Mouse (Mus musculus) kidney, embryonic 16.5 days (tissue): Measurements from ENCODE around the gene Enpp6. TPM values are rescaled to one million over a fixed set of nuclear protein-coding genes. Genes with fewer than 3 reads are reported as not detected.

Experiments
- ATAC-seq: fragments of 200-750 bp; cut with Nextera tagmentation; 2 replicates; pipeline ENCODE4 v1.8.0; 2017; ENCODE audit warnings: moderate TSS enrichment; ENCODE audit not compliant: low FRiP score, low TSS enrichment
- H3K27ac ChIP-seq: fragments of 300-500 bp; sonication (generic); 2 replicates; pipeline ENCODE4 v1.5.1; 2014; ENCODE audit warnings: low read length
- H3K27me3 ChIP-seq: fragments of 300-500 bp; sonication (generic); 2 replicates; pipeline ENCODE4 v1.6.1; 2014; ENCODE audit warnings: low read length, control low read depth, mixed read lengths; ENCODE audit not compliant: insufficient read depth
- H3K36me3 ChIP-seq: fragments of 300-500 bp; sonication (generic); 2 replicates; pipeline ENCODE4 v1.6.1; 2014; ENCODE audit warnings: low read length, control low read depth, mixed read lengths; ENCODE audit not compliant: insufficient read depth
- H3K4me1 ChIP-seq: fragments of 300-500 bp; sonication (generic); 2 replicates; pipeline ENCODE4 v1.6.1; 2014; ENCODE audit warnings: low read length, control low read depth, mixed read lengths; ENCODE audit not compliant: insufficient read depth
- H3K4me2 ChIP-seq: fragments of 300-500 bp; sonication (generic); replicated peaks from 2 replicates; pipeline ENCODE4 v1.6.1; 2014; ENCODE audit warnings: low read depth, low read length
- H3K4me3 ChIP-seq: fragments of 300-500 bp; sonication (generic); 2 replicates; pipeline ENCODE4 v1.5.1; 2014; ENCODE audit warnings: mild to moderate bottlenecking, low read length
- H3K9ac ChIP-seq: fragments of 300-500 bp; sonication (generic); replicated peaks from 2 replicates; pipeline ENCODE4 v1.6.1; 2014; ENCODE audit warnings: low read length
- H3K9me3 ChIP-seq: fragments of 300-500 bp; sonication (generic); 2 replicates; pipeline ENCODE4 v1.6.1; 2016; ENCODE audit warnings: low read length, control low read depth
- WGBS: fragments of 180-500 bp; shearing (Covaris S2); extraction: QIAGEN DNeasy Blood & Tissue Kit; methylation state at CpG from one replicate; pipeline ENCODE4 v1.1.7; 2014; 5-methylcytosine and 5-hydroxymethylcytosine counted together
- polyA plus RNA-seq: library from polyadenylated mRNA; unstranded; fragments of >200 nt; fragmentation: Nextera tagmentation; extraction: Ambion mirVana; gene quantifications from 2 replicates; pipeline ENCODE4 v1.2.1, GENCODE M21; 2015

Enpp6 gene
- polyA plus RNA-seq, 1 experiment from 2014 or later, result 2.5 TPM

DNA sequence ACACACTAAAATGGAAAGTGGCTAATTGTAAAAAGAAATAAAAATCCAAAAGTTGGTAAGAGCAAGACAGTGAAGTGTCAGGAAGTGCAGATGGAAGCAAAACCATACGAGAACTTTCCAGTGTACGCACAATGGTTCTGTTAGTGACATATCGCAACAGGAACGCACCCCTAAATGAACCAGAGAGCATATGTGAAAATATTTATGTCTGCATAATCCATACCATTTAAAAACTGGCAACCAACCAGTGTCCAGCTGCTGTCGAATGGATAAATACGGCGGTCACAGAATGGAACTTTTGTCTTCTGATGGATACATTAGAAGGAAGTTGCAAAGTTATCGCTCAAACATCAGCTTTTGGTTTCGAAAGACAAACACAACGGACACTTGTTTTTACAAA lies 61.9 kb downstream of the Enpp6 start:
- no peak overlapping the region for H3K4me2 ChIP-seq
- 81% methylated on average over 10 of the region's 10 CpGs for WGBS
- H3K27me3 ChIP-seq, result no peaks in the 10 kb centered on the region
- no peak overlapping the region for H3K4me3 ChIP-seq
- H3K9ac ChIP-seq, result no peak overlapping the region
- no peaks in the 10 kb centered on the region for H3K4me1 ChIP-seq
- no peak overlapping the region for H3K27ac ChIP-seq
- ATAC-seq, result no peak
- peaks cover under 1% of the 10 kb centered on the region; the same call in 1 of the 2 replicates for H3K9me3 ChIP-seq
- H3K36me3 ChIP-seq, result no peaks in the 10 kb centered on the region

DNA sequence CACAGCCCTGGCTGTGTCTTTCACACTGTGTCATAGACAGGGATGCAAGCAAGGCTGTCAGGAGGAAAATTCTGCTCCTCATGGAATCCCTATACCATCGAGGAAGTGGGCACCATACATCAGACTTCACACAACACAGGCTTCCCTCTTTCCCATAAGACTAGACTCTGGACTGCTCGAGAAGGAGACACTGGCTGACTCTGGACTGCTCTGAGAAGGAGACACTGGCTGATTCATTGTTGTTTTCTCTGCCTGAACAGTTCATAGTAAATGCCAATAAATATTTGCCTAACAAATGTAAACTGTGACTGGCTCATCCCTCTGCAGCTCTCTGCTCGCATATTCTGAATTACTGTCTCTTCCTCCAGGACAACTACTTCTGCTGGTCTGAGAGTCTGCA lies 66.0 kb downstream of the Enpp6 start:
- H3K4me3 ChIP-seq, result no peak overlapping the region
- no peak overlapping the region for H3K27ac ChIP-seq
- no peak for ATAC-seq
- no peaks in the 10 kb centered on the region for H3K4me1 ChIP-seq
- 58% methylated on average over 3 of the region's 3 CpGs for WGBS
- no peaks in the 10 kb centered on the region for H3K9me3 ChIP-seq
- H3K36me3 ChIP-seq, result no peaks in the 10 kb centered on the region
- no peak overlapping the region for H3K4me2 ChIP-seq
- H3K27me3 ChIP-seq, result no peaks in the 10 kb centered on the region
- H3K9ac ChIP-seq, result no peak overlapping the region

DNA sequence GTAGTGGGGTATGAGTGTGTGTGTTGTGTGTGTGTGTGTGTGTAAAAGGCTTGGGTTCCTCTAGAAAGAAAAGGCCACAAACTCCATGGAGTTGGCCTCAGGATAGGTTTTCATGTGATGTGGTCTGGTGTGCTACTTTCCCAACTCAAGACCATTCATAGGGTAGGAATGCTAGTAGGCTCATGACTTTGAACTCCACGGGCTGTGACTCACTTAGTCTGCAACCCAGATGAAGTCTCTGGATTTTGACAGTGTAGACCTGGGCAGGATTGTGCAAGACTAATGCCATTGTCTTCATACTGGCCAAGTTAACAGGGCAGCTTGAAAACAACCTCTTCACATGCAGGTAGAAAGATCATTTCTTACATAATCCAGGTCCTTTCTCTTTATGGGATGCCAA lies 69.4 kb downstream of the Enpp6 start:
- H3K4me1 ChIP-seq, result no peaks in the 10 kb centered on the region
- WGBS, result 85% methylated on average over 1 of the region's 1 CpGs
- no peaks in the 10 kb centered on the region for H3K27me3 ChIP-seq
- H3K9ac ChIP-seq, result no peak overlapping the region
- H3K4me2 ChIP-seq, result no peak overlapping the region
- H3K36me3 ChIP-seq, result no peaks in the 10 kb centered on the region
- no peaks in the 10 kb centered on the region for H3K9me3 ChIP-seq
- no peak overlapping the region for H3K27ac ChIP-seq
- no peak overlapping the region for H3K4me3 ChIP-seq
- no peak for ATAC-seq

DNA sequence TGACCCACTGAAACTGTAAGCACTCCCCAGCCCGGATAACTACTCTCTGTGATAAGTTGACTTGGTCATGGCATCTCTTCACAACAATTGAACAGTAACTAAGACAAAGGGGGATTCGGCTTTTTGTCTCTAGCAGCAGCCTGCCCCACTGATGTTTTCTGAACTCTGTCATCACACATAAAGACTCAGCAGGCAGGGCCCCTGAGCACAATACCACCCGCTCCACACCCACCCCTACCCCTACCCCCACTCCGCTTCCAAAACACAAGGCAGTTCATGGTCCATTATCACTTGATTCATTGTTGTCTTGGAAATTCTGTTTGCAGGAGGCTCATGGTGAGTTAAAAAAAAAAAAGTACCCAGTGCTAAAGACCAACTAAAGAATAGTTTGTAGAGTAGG lies 71.8 kb downstream of the Enpp6 start:
- no peaks in the 10 kb centered on the region for H3K27me3 ChIP-seq
- H3K9ac ChIP-seq, result no peak overlapping the region
- H3K4me1 ChIP-seq, result no peaks in the 10 kb centered on the region
- ATAC-seq, result no peak
- H3K9me3 ChIP-seq, result no peaks in the 10 kb centered on the region
- no peak overlapping the region for H3K4me3 ChIP-seq
- H3K27ac ChIP-seq, result no peak overlapping the region
- no peaks in the 10 kb centered on the region for H3K36me3 ChIP-seq
- H3K4me2 ChIP-seq, result no peak overlapping the region
- 82% methylated on average over 4 of the region's 4 CpGs for WGBS

DNA sequence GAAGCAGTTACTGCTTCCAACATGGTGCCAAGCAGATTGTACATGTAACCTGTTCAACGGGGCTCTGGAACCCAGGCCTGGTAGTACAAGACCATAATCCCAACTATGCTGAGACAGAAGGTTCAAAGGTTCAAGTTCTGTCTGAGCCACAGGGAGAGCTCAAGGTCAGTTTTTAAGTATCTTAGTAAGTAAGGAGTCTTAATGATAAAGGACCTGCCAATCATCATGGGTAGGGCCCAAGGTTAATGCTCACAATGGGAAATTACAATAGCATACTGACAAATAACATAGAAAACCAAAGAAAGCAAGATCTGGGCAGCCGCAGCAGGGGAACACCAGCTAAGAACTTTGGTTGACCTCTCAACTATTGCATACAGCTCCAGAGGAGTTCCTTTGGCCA lies 72.3 kb downstream of the Enpp6 start:
- no peaks in the 10 kb centered on the region for H3K27me3 ChIP-seq
- ATAC-seq, result no peak
- H3K9me3 ChIP-seq, result no peaks in the 10 kb centered on the region
- no peak overlapping the region for H3K27ac ChIP-seq
- WGBS, result 87% methylated on average over 2 of the region's 2 CpGs
- H3K9ac ChIP-seq, result no peak overlapping the region
- H3K36me3 ChIP-seq, result no peaks in the 10 kb centered on the region
- H3K4me2 ChIP-seq, result no peak overlapping the region
- H3K4me3 ChIP-seq, result no peak overlapping the region
- H3K4me1 ChIP-seq, result no peaks in the 10 kb centered on the region

DNA sequence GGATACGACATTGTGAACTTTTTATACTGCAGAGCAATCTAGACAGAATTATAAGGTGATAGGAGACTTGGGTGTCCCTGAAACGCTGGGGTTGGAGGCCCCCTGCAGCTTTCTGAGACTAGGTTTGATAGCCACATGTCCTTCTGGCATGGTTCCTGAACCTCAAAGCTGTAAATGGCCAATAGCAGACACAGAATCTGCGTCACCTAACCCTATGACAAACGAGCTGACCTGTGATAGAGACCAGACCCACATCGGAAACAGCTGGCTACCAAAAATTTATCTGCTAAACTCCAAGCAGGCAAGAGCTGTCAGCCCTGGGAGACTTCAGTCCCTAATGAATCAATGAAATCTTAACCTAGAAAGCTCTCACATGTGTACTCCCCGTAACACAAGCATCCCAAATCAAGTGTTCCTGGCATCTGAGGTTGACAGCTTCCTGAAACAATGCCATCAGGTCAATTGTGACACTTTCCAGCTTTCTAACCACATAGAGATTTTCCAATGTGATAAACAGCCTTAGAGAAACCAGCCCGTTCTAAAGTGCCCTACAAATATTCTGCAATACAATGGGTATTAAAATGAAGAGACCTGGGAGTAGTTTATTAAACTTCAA lies 74.5 kb downstream of the Enpp6 start:
- no peaks in the 10 kb centered on the region for H3K36me3 ChIP-seq
- H3K4me3 ChIP-seq, result no peak overlapping the region
- no peak overlapping the region for H3K4me2 ChIP-seq
- H3K27me3 ChIP-seq, result no peaks in the 10 kb centered on the region
- 42% methylated on average over 7 of the region's 7 CpGs for WGBS
- H3K9ac ChIP-seq, result no peak overlapping the region
- no peak overlapping the region for H3K27ac ChIP-seq
- no peak for ATAC-seq
- H3K9me3 ChIP-seq, result no peaks in the 10 kb centered on the region
- H3K4me1 ChIP-seq, result no peaks in the 10 kb centered on the region

DNA sequence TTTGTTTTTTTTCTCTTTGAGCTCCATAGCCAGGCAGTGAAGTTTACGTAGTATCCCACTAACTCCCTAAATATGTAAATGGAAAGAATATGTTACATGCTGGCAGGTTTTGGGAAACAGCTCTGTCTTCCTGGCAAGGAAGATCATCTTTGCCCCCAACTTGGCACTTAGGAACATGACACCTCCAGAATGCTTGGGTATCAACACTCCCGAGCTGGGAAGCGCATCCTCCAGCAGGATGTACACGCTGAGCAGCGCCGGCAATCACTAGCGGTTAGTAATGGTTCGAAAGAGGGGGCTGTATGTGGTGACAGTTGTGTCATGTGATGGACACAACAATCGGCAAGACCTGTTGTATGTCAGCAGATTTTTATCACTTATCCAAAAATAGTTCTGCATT lies 80.4 kb downstream of the Enpp6 start:
- 84% methylated on average over 9 of the region's 9 CpGs for WGBS
- H3K27me3 ChIP-seq, result no peaks in the 10 kb centered on the region
- H3K4me2 ChIP-seq, result no peak overlapping the region
- no peak overlapping the region for H3K4me3 ChIP-seq
- no peaks in the 10 kb centered on the region for H3K36me3 ChIP-seq
- ATAC-seq, result no peak
- H3K9ac ChIP-seq, result no peak overlapping the region
- H3K27ac ChIP-seq, result no peak overlapping the region
- no peaks in the 10 kb centered on the region for H3K4me1 ChIP-seq
- H3K9me3 ChIP-seq, result no peaks in the 10 kb centered on the region

DNA sequence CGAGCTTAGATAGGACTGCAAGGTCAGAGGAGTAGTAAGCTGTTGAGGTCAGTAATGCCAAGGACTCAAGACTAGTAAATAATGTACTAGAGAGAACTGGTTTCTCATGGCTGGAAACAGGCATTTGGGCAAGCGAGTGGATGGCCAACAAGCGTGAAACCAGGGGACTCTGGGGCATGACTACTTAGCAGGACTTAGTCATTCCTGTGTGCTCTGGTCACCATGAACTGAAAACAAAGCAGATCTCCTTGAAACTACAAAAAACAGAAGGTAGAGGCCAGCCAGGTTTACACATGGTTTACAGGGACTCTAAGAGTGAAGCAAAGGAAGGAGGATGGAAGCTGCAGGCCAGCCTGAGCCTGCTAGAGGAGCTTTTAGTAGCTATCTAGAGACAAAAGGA lies 82.9 kb downstream of the Enpp6 start:
- Histone ChIP-seq H3K4me3 (no peak overlapping the region), H3K27ac (no peak overlapping the region), H3K9me3 (peaks cover 4% of the 10 kb centered on the region; the same call in 1 of the 2 replicates), H3K9ac (no peak overlapping the region), H3K4me1 (no peaks in the 10 kb centered on the region), H3K27me3 (no peaks in the 10 kb centered on the region), H3K36me3 (0 out of 2 replicates have a peak, but pooled peaks cover 2% of the 10 kb centered on the region), H3K4me2 (no peak overlapping the region)
- 54% methylated on average over 3 of the region's 3 CpGs for WGBS
- no peak for ATAC-seq

DNA sequence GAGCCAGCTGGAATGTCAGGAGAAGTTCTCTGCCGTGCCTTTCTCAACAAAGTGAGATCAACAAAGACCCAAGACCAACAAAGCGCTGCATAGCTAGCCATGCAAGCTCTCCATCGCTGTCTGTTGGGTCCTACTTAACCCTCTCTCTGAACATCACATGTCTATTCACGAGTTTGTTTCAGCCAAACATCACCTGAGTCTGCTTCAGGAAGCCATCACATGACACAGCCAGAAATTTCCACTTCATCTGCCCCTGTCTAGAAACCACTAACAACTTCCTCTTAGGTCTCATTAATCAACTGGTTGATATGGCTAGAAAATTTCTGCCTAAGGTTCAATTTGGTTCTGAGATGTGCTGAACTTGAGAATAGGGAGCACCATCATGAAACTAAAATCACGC lies 85.3 kb downstream of the Enpp6 start:
- H3K27me3 ChIP-seq, result no peaks in the 10 kb centered on the region
- no peak overlapping the region for H3K4me3 ChIP-seq
- H3K9ac ChIP-seq, result no peak overlapping the region
- H3K4me1 ChIP-seq, result no peaks in the 10 kb centered on the region
- H3K27ac ChIP-seq, result no peak overlapping the region
- H3K9me3 ChIP-seq, result peaks cover 4% of the 10 kb centered on the region; the same call in 1 of the 2 replicates
- H3K36me3 ChIP-seq, result 0 out of 2 replicates have a peak, but pooled peaks cover 2% of the 10 kb centered on the region
- no peak overlapping the region for H3K4me2 ChIP-seq
- 80% methylated on average over 5 of the region's 5 CpGs for WGBS
- ATAC-seq, result no peak

DNA sequence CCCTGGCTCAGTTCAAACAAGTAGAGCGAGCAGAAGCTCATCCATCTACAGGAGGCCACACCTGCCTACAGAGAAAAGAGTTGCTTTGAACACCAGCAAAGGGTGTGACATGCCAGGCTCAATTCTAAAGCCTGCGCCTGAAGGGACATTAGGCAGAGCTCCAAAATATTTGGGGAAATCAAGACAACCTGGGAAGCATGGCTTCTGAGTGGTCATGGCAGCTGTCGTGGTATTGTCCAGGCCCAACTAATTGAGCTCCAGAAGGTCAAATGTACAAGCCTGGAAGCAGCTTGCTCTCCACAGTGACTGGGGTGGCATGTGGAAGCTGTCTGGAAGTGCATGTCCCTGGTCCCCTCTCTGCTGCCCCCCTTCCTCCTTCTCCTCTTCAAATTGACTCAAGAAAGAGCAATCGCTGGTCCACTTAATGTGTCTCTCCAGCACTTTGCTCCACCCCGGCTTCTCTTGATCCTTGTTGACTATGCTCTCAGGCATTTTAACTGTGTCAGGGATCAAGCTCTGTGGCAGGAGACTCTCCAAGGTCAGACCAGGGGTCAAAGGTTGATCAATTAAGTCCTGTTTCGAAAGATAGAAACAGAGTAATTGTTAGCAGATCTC lies 89.4 kb downstream of the Enpp6 start:
- 83% methylated on average over 6 of the region's 6 CpGs for WGBS
- Histone ChIP-seq H3K27me3 (no peaks in the 10 kb centered on the region), H3K9ac (no peak overlapping the region), H3K9me3 (peaks cover 4% of the 10 kb centered on the region; the same call in 1 of the 2 replicates), H3K27ac (no peak overlapping the region), H3K4me2 (no peak overlapping the region), H3K36me3 (0 out of 2 replicates have a peak, but pooled peaks cover 2% of the 10 kb centered on the region), H3K4me3 (no peak overlapping the region), H3K4me1 (no peaks in the 10 kb centered on the region)
- no peak for ATAC-seq
